9 mouse cellular contexts compared by ENCODE assay signal in the genomic region with DNA sequence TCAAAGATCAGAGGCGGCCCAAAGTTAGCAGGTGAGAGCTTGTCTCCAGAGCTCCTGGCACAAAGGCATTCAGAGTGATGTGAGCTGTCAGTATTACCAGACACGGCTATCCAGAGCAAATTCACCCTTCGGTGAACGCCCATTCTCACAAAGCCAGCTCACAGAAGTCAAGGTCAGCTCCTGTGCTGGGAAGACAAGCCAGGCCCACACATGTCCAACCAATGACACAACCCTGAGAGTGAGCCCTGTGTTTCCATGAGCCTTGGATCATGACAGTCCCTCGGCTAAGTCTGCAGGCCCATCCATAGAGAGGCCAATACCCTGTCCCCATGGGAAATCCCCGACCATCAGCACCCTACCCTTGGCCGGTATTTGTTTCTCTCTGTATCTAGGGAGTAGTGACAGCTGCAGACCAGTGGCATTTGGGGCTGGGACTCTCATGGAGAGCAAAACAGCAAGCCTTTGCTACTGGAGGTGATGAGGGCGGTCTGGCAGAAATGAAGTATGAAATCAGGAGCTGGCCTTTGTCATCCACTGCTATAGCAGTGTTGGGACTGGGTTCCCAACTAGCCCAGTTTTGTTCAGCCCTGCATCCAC. TPM values are rescaled to one million over a fixed set of nuclear protein-coding genes. Genes with fewer than 3 reads are reported as not detected.
DNase-seq lines count a peak whose midpoint lies in the region; ATAC-seq and TF ChIP-seq lines count a peak whose summit lies in the region.
"Had no signal": no experiment of that assay in that cellular context is flagged by ENCODE, and none has a peak within 500 bp of the region (broad histone marks: within the 10 kb centered on the region; RNA-seq: fewer than 3 reads in every experiment).

No protein-coding gene starts in this region.

- no peaks in the 10 kb centered on the region for H3K9me3 ChIP-seq in midbrain, postnatal 0 days (ENCODE audit: low read length)
- H3K9me3 ChIP-seq in midbrain, embryonic 11.5 days (ENCODE audit: control insufficient read depth, low read length), result no peaks in the 10 kb centered on the region
- H3K9me3 ChIP-seq in hindbrain, embryonic 13.5 days, result no peaks in the 10 kb centered on the region
- no peaks in the 10 kb centered on the region for H3K9me3 ChIP-seq in stomach, postnatal 0 days (ENCODE audit: control insufficient read depth, low read length)
- no peaks in the 10 kb centered on the region for H3K9me3 ChIP-seq in midbrain, embryonic 13.5 days

- ATAC-seq in midbrain, postnatal 0 days (ENCODE audit: low FRiP score), result no peak
- ATAC-seq in midbrain, embryonic 11.5 days (ENCODE audit: low FRiP score), result no peak
- ATAC-seq in hindbrain, embryonic 13.5 days (ENCODE audit: low FRiP score), result no peak
- ATAC-seq in stomach, postnatal 0 days (ENCODE audit: low FRiP score, low TSS enrichment), result peak; percentile 21; the same call in 1 of the 2 replicates
- ATAC-seq in midbrain, embryonic 13.5 days, result no peak

- TF ChIP-seq EP300 in stomach, postnatal 0 days (optimal IDR thresholded peaks at IDR 0.05), result no peak

- H3K4me2 ChIP-seq in midbrain, postnatal 0 days (ENCODE audit: low read depth, low read length, poor library complexity, severe bottlenecking), result no peak overlapping the region
- no peak overlapping the region for H3K4me2 ChIP-seq in midbrain, embryonic 11.5 days
- H3K4me2 ChIP-seq in hindbrain, embryonic 13.5 days, result no peak overlapping the region
- no peak overlapping the region for H3K4me2 ChIP-seq in stomach, postnatal 0 days (replicated peaks; ENCODE audit: low read depth)
- no peak overlapping the region for H3K4me2 ChIP-seq in midbrain, embryonic 13.5 days (replicated peaks)

- no peak for TF ChIP-seq CTCF in midbrain, postnatal 0 days (IDR thresholded peaks at IDR 0.05)
- no peak for TF ChIP-seq CTCF in stomach, postnatal 0 days (IDR thresholded peaks at IDR 0.05; ENCODE audit: low read depth)

- 0 out of 2 replicates have a peak overlapping the region, but pooled peaks have one; percentile 26 for H3K27ac ChIP-seq in midbrain, postnatal 0 days (ENCODE audit: low read depth, low read length)
- H3K27ac ChIP-seq in midbrain, embryonic 11.5 days (ENCODE audit: low read depth, low read length), result no peak overlapping the region
- H3K27ac ChIP-seq in hindbrain, embryonic 13.5 days, result peak overlapping the region; percentile 18; the same call in 1 of the 2 replicates
- H3K27ac ChIP-seq in stomach, postnatal 0 days (replicated peaks), result peak overlapping the region; percentile 85
- H3K27ac ChIP-seq in midbrain, embryonic 13.5 days, result no peak overlapping the region

- H3K36me3 ChIP-seq in midbrain, postnatal 0 days (ENCODE audit: insufficient read depth, low read length), result no peaks in the 10 kb centered on the region
- no peaks in the 10 kb centered on the region for H3K36me3 ChIP-seq in midbrain, embryonic 11.5 days (ENCODE audit: control insufficient read depth, insufficient read depth, low read length)
- no peaks in the 10 kb centered on the region for H3K36me3 ChIP-seq in hindbrain, embryonic 13.5 days
- H3K36me3 ChIP-seq in stomach, postnatal 0 days (ENCODE audit: control insufficient read depth, insufficient read depth, low read length), result no peaks in the 10 kb centered on the region
- H3K36me3 ChIP-seq in midbrain, embryonic 13.5 days, result no peaks in the 10 kb centered on the region

- DNase-seq in adrenal gland, adult (ENCODE audit: inconsistent age in 2 of 2, low spot score in 1 of 2), result peak; percentile 66 to 84
- DNase-seq in adrenal gland, postnatal 4 days (ENCODE audit: low spot score in 2 of 2), result no peak
- DNase-seq in midbrain, postnatal 0 days (ENCODE audit: low spot score), result no peak
- DNase-seq in midbrain, embryonic 11.5 days (ENCODE audit: low spot score, missing footprints), result no peak
- DNase-seq in stomach, postnatal 0 days (ENCODE audit: low spot score), result no peak
- no peak for DNase-seq in kidney, postnatal 36 days
- DNase-seq: kidney, adult 2 months had no signal

- WGBS in midbrain, postnatal 0 days, result 75% methylated on average over 8 of the region's 8 CpGs
- WGBS in midbrain, embryonic 11.5 days, result 77% methylated on average over 8 of the region's 8 CpGs
- 71% methylated on average over 8 of the region's 8 CpGs for WGBS in hindbrain, embryonic 13.5 days
- WGBS in stomach, postnatal 0 days, result 60% methylated on average over 8 of the region's 8 CpGs
- 75% methylated on average over 8 of the region's 8 CpGs for WGBS in midbrain, embryonic 13.5 days

- no peak overlapping the region for H3K9ac ChIP-seq in midbrain, postnatal 0 days (replicated peaks; ENCODE audit: low read length, poor library complexity, severe bottlenecking)
- no peak overlapping the region for H3K9ac ChIP-seq in midbrain, embryonic 11.5 days (ENCODE audit: low read length)
- no peak overlapping the region for H3K9ac ChIP-seq in hindbrain, embryonic 13.5 days
- no peak overlapping the region for H3K9ac ChIP-seq in stomach, postnatal 0 days (ENCODE audit: low read length)
- no peak overlapping the region for H3K9ac ChIP-seq in midbrain, embryonic 13.5 days (replicated peaks)

- H3K4me3 ChIP-seq in midbrain, postnatal 0 days (ENCODE audit: low read depth, low read length), result no peak overlapping the region
- no peak overlapping the region for H3K4me3 ChIP-seq in midbrain, embryonic 11.5 days (ENCODE audit: low read depth, low read length)
- no peak overlapping the region for H3K4me3 ChIP-seq in hindbrain, embryonic 13.5 days
- H3K4me3 ChIP-seq in stomach, postnatal 0 days (ENCODE audit: low read depth, low read length), result no peak overlapping the region
- H3K4me3 ChIP-seq in midbrain, embryonic 13.5 days (replicated peaks), result no peak overlapping the region

- peaks cover 10% of the 10 kb centered on the region; the same call in 1 of the 2 replicates for H3K4me1 ChIP-seq in midbrain, postnatal 0 days (ENCODE audit: insufficient read depth, low read length)
- 0 out of 2 replicates have a peak, but pooled peaks cover 2% of the 10 kb centered on the region for H3K4me1 ChIP-seq in midbrain, embryonic 11.5 days (ENCODE audit: control insufficient read depth, insufficient read depth, low read length)
- H3K4me1 ChIP-seq in hindbrain, embryonic 13.5 days (replicated peaks), result peaks cover 54% of the 10 kb centered on the region
- peaks cover 11% of the 10 kb centered on the region for H3K4me1 ChIP-seq in stomach, postnatal 0 days (replicated peaks; ENCODE audit: control insufficient read depth, insufficient read depth)
- H3K4me1 ChIP-seq in midbrain, embryonic 13.5 days (replicated peaks), result peaks cover 35% of the 10 kb centered on the region

- H3K27me3 ChIP-seq in midbrain, postnatal 0 days (ENCODE audit: insufficient read depth, low read length), result no peaks in the 10 kb centered on the region
- no peaks in the 10 kb centered on the region for H3K27me3 ChIP-seq in midbrain, embryonic 11.5 days (ENCODE audit: control insufficient read depth, insufficient read depth, low read length)
- no peaks in the 10 kb centered on the region for H3K27me3 ChIP-seq in hindbrain, embryonic 13.5 days
- no peaks in the 10 kb centered on the region for H3K27me3 ChIP-seq in stomach, postnatal 0 days (ENCODE audit: control insufficient read depth, insufficient read depth, low read length)
- H3K27me3 ChIP-seq in midbrain, embryonic 13.5 days, result no peaks in the 10 kb centered on the region

RNA-seq across cellular contexts. Expression of a gene that starts 58.3 kb away (rescaled TPM):
- 10 to 100 TPM; 13.1 to 16.7 TPM for total RNA-seq in adrenal gland, postnatal 4 days (2021)
- total RNA-seq in midbrain, postnatal 0 days (2014; rRNA removed), result 25.0 and 26.6 TPM in 2 replicates
- 17.6 and 18.4 TPM in 2 replicates for polyA plus RNA-seq in midbrain, postnatal 0 days (2015; fragmentation: Nextera tagmentation; extraction: Ambion mirVana)
- 53.1 and 57.7 TPM in 2 replicates for polyA plus RNA-seq in midbrain, embryonic 11.5 days (2014; fragmentation: Nextera tagmentation; extraction: Ambion mirVana)
- polyA plus RNA-seq in hindbrain, embryonic 13.5 days (2015; fragmentation: Nextera tagmentation; extraction: Ambion mirVana), result 37.1 and 38.8 TPM in 2 replicates
- polyA plus RNA-seq in stomach, postnatal 0 days (2015; fragmentation: Nextera tagmentation; extraction: Ambion mirVana), result 20.5 and 23.4 TPM in 2 replicates
- polyA plus RNA-seq in midbrain, embryonic 13.5 days (2015; fragmentation: Nextera tagmentation; extraction: Ambion mirVana), result 41.6 and 43.3 TPM in 2 replicates

Comparison
In these comparisons a context has a peak if more than half of its experiments do, and no peak if none do; other contexts are left out.
1. DNase-seq: peak in adrenal gland, adult (2 of 2); none in adrenal gland, postnatal 4 days (0 of 2), midbrain, postnatal 0 days (single experiment), midbrain, embryonic 11.5 days (single experiment), stomach, postnatal 0 days (single experiment) and kidney, postnatal 36 days (0 of 2).
2. H3K27ac ChIP-seq: peak in midbrain, postnatal 0 days (single experiment), hindbrain, embryonic 13.5 days (single experiment) and stomach, postnatal 0 days (single experiment); none in midbrain, embryonic 11.5 days (single experiment) and midbrain, embryonic 13.5 days (single experiment).